Mouse (Mus musculus): ENCODE results near the gene 1700024G13Rik.

- no peak for TF ChIP-seq POLR2A (IDR thresholded peaks at IDR 0.05; ENCODE audit: borderline replicate concordance, control insufficient read depth, low read depth, low read length)
- no peak for TF ChIP-seq CTCF (IDR thresholded peaks at IDR 0.05; ENCODE audit: control insufficient read depth, insufficient read depth, low read length)
These were observed 60.8 kb downstream of the 1700024G13Rik start for GRCm38 (mm10) chr14:32327366-32327765.
